Mouse (Mus musculus) Patski (cell line): ENCODE data around the gene Mapk8ip1. TPM values are rescaled to one million over a fixed set of nuclear protein-coding genes. Genes with fewer than 3 reads are reported as not detected.
A peak's percentile ranks its signal among the peaks of the same experiment; 100 is the strongest.

ENCODE experiments used
- ATAC-seq: fragments of 100-300 bp; one replicate; pipeline ENCODE4 v1.8.0; 2021
- CTCF ChIA-PET: fragments of 350-600 bp; sonication (Branson Sonifier 250); formaldehyde crosslinking; loops from one replicate; lab custom pipeline; 2022; ENCODE audit warnings: inconsistent platforms; lab: Charles Lee
- POLR2A ChIA-PET: fragments of 350-600 bp; sonication (Branson Sonifier 250); formaldehyde crosslinking; loops from one replicate; lab custom pipeline; 2022; ENCODE audit warnings: antibody characterized with exemption, inconsistent platforms; lab: Charles Lee
- DNase-seq: peaks from one replicate; pipeline ENCODE4 v3.0.0-alpha.2; 2011; ENCODE audit warnings: low read depth, low spot score
- H3K27me3 ChIP-seq: fragments of 371-371 bp; one replicate; pipeline ENCODE4 v1.5.1; 2021
- CTCF ChIP-seq: fragments of 100-300 bp; IDR thresholded peaks from one replicate; pipeline ENCODE4 v1.5.1; 2021
- in situ Hi-C: fragments of 300-500 bp; cut with MboI; formaldehyde crosslinking; loops from 3 replicates; pipeline ENCODE4 v1.11.1; 2018; ENCODE audit warnings: low pct_unique_long_range_greater_than_20kb, mixed read lengths
- polyA plus RNA-seq: library from polyadenylated mRNA; unstranded; gene quantifications from one replicate; pipeline ENCODE4 v1.2.3, GENCODE M21; 2021

Gene Mapk8ip1
- polyA plus RNA-seq, 1 experiment from 2014 or later = 48.1 TPM

DNA sequence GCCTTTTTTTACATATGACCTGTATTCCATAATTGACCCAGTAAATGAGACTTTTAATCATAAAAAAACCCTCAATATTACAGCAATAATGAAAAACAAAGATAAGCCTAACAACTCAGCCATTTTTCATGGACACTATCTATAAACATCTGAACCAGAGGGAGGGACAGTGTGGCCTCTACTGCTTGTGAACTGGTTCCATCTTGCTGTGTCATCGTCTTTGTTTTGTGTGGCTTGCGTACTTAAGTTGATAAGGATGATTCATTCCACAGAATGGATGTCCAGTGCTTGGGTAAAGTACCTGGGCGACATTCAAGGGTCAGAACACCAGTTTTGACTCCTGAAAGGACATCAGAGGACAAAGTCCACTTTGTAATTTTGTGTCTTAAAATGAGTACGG is 36.3 kb upstream of the Mapk8ip1 start:
- H3K27me3 ChIP-seq = peaks cover 7% of the 10 kb centered on the region
- TF ChIP-seq CTCF = no peak
- DNase-seq (no peak), ATAC-seq (no peak)
- ChIA-PET POLR2A (no interaction called here), CTCF (interaction anchor here (1.1 to 2.3 kb wide), 7 partner anchors 12 to 235 kb away, joined by 3 to 15 read pairs (median 3); no protein-coding TSS in a partner anchor)
- in situ Hi-C loops = loop anchor here (25.0 kb wide), 1 partner anchor 450 kb away; the partner anchor contains the start of gene Dgkz

DNA sequence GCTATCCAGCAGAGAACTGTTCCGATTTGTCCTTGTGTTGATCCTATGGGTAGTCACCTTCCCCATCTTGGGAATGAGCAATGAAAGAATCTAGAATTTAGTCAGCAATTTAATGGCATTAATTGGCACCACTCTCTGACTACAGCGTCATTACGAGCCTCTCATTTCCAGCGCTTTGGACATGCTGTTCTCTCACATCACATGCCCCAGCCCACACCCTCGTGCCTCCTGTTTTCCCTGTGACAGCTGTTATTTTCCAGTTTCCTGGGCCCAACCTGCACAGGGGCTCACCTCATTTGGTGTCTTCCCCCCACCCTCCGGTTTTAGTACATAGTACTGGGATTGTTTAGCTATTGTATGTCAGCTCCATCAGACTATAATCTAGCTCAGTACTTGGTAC is 34.0 kb upstream of the Mapk8ip1 start:
- no peak for TF ChIP-seq CTCF
- POLR2A ChIA-PET = no interaction called here
- no peak for DNase-seq
- ATAC-seq = no peak
- CTCF ChIA-PET = interaction anchor here (1.4 kb wide), 1 partner anchor 139 kb away, joined by 3 read pairs; no protein-coding TSS in a partner anchor
- H3K27me3 ChIP-seq = peaks cover 3% of the 10 kb centered on the region
- in situ Hi-C loops = loop anchor here (25.0 kb wide), 1 partner anchor 448 kb away; the partner anchor contains the start of gene Dgkz

DNA sequence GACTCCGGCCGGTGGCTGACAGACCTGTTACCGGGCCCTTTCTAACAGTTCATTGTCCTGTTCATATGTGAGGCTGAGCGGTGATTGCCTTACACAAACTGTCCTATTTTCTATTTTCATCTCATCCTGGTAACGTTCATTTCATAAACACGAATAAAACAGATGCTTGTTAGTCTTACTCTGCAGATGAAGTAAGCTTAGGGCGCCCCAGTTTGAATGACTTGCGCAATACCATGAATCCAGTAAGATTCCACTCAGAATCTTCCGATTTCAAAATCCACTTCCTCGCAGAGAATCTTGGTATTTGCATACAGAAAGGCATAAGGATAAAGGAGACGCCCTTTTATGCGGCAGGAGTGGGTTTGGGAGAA is 33.3 kb upstream of the Mapk8ip1 start:
- H3K27me3 ChIP-seq = peaks cover 2% of the 10 kb centered on the region
- ATAC-seq = no peak
- DNase-seq = no peak
- TF ChIP-seq CTCF = no peak
- POLR2A ChIA-PET = no interaction called here
- in situ Hi-C loops = loop anchor here (5.0 to 25.0 kb wide), 2 partner anchors 57 to 447 kb away; partner anchors contain the start of gene Dgkz
- CTCF ChIA-PET = no interaction called here

DNA sequence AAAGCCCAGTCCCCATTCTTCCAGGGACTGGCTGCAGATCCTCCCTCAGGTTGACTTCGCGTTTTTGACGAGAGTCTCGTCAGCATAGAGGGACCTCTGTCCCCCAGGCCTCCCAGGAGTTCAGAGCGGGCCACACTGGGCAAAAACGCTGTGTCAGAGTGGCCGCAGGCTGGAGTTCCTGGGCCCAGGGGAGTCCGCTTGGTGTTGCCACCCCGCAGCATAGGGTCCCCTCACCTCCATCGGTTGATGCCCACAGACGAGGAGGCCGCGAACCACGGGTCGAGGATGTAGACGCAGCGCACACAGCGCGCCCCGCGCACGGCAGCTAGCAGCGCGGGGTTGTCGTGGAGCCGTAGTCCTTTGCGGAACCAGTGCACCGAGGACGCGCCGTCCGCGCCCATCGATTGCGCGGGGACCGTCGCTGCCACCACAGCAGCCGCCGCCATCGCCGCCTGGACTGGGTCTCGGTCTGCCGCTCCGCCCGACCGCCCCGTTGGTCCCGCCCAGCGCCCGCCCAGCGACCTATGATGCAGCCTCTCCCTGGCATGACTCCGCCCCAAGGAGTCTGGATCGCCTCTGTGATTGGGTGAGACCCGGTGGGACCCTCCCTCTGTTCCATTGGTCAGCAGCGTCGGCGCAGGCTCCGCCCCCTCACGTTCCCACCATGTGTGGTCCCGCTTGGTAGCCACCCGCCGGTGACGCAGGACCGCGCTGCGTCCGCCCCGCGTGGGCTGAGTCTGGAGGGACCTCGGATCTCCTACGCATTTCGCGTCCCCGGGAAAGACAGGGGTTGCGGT is 32.7 kb upstream of the Mapk8ip1 start, which contains the start of gene Cry2:
Gene Cry2 (minus strand): TSS at position 466 of the 797 bp plus-strand sequence.
- DNase-seq (peak; percentile 83), ATAC-seq (peak; percentile 83)
- no peaks in the 10 kb centered on the region for H3K27me3 ChIP-seq
- ChIA-PET POLR2A (interaction anchor here (0.8 to 3.1 kb wide), 3 partner anchors 45 to 60 kb away, joined by 5 to 18 read pairs (median 6); partner anchors contain the start of genes Large2 and Pex16), CTCF (interaction anchor here (1.3 to 1.9 kb wide), 3 partner anchors 12 to 59 kb away, joined by 3 to 4 read pairs (median 3); partner anchors contain the start of gene Large2)
- in situ Hi-C loops = loop anchor here (5.0 to 25.0 kb wide), 2 partner anchors 56 to 446 kb away; partner anchors contain the start of gene Dgkz
- TF ChIP-seq CTCF = no peak

DNA sequence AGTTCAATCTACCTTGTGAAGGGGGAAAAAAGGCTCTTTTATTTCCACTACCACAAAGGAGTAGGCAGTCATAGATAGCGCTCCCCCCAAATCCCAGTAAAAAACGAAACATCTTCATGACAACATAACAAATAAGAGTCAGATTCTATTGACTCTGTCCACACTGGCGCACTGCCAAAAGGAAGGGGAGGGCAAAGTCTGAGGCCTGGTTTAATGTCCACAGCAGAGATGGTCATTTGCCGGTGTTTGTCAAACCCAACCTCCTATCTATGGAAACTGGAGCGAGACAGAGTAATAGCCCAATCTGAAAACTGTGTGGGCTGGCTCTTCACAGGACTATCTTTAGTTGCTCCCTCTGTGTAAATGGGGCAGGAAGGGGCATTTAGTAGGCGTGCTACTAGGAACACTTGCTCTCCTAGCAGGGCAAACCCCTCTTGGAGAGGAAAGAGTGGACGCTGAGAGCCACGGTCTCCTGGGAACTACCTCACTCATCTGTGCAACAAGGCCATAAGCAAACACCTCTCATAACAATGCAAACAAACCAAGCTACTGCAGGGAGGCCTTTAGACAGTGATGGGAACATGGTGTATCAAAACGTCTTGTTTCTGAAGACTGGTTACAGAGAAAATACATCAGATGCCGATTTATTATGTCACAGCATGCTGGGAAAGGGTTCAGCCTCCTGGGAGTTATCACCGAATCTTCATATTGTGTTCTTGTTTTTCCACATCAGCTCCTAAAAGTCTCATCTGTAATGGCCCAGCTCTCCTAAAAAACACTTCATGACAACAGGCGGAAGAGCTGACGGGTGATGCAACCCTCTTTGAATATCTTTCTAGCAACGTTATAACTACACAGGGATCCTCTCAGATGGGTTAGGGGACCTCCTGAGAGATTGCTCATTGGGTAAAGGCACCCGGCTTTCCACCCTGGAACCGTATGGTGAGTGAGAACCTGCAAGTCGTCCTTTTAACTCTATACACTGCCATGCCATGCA is 31.5 kb upstream of the Mapk8ip1 start:
- in situ Hi-C loops = loop anchor here (5.0 to 25.0 kb wide), 2 partner anchors 55 to 445 kb away; partner anchors contain the start of gene Dgkz
- no peaks in the 10 kb centered on the region for H3K27me3 ChIP-seq

DNA sequence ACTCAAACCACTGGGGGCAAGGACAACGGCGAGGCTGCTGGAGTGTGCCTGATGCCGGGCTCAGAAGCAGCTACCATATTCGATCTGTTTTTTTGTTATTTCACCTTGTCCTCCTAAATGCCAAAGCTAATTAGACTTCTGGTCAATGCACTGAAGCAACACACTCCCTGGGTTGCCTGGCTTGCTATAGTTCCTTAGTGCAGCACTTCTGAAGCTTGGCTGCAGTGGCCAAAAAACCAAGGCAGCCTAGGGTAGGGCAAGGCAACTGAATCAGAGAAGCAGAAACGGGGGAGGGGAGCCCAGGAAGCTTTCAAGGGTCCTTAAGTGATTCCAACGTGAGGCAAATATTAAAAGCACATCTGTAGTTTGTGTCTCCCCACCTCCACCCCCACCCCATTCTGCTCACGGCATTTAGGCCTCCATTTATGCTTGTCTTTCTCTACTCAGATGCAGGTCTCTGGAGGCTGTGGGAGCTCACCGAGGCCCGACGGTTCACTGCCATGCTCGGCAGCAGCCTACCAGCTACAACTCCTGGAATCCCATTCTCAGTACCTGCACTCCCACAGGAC is 30.6 kb upstream of the Mapk8ip1 start:
- ATAC-seq (no peak), DNase-seq (no peak)
- ChIA-PET POLR2A (interaction anchor here (1.7 to 3.1 kb wide), 2 partner anchors 10 to 43 kb away, joined by 6 to 18 read pairs; no protein-coding TSS in a partner anchor), CTCF (interaction anchor here (1.3 to 1.9 kb wide), 2 partner anchors 10 to 56 kb away, joined by 4 to 10 read pairs; partner anchors contain the start of gene Large2)
- TF ChIP-seq CTCF = no peak
- no peaks in the 10 kb centered on the region for H3K27me3 ChIP-seq
- in situ Hi-C loops = loop anchor here (5.0 to 25.0 kb wide), 2 partner anchors 54 to 444 kb away; partner anchors contain the start of gene Dgkz

More for the DNA sequence above, 31.5 kb upstream of the Mapk8ip1 start:
- ATAC-seq (no peak), DNase-seq (no peak)
- POLR2A ChIA-PET = interaction anchor here (0.8 to 3.1 kb wide), 4 partner anchors 11 to 58 kb away, joined by 5 to 18 read pairs (median 6); partner anchors contain the start of genes Large2 and Pex16
- no peak for TF ChIP-seq CTCF
- CTCF ChIA-PET = interaction anchor here (1.3 to 1.9 kb wide), 3 partner anchors 11 to 57 kb away, joined by 3 to 4 read pairs (median 3); partner anchors contain the start of gene Large2

DNA sequence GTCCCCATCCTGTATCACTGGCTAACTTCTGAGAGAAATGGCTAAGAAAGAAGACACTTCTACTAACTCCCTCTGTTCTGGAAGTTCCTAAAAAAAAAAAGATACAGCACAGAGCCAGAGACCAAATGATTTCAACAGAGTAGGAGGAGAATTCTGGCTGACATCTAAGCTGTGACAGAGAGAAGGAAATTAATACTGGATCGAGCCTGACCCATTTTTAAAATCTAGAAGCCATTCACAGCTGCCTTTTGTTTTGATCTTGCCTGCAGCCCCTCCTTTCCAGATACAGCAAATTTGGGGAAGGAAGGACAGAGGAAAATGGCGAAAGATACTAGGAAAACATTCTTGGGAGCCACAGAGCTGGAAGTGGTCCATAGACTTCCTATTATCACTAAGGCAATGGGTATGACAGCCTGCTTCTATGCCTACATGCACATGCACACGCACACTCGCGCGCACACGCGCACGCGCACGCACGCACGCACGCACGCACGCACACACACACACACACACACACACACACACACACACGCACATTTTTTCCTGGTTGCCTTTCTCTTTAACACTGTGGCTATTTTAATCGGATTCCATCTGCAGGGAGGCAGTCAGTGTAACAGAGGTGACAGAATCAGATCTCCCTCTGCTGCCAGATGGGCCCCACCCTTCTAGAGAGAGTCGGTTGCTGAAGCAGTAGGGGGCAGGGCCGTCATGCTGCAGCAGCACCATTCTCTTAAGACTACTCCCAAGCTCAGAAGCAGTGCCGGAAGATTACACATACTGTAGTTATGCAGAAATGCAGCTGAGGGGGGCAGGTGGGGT is 29.9 kb upstream of the Mapk8ip1 start:
- ATAC-seq = peak; percentile 60
- no peak for TF ChIP-seq CTCF
- ChIA-PET CTCF (interaction anchor here (1.3 to 1.9 kb wide), 2 partner anchors 9 to 12 kb away, joined by 7 to 10 read pairs; no protein-coding TSS in a partner anchor), POLR2A (interaction anchor here (1.7 to 3.1 kb wide), 2 partner anchors 9 to 42 kb away, joined by 6 to 18 read pairs; no protein-coding TSS in a partner anchor)
- no peak for DNase-seq
- in situ Hi-C loops = loop anchor here (5.0 to 25.0 kb wide), 2 partner anchors 54 to 444 kb away; partner anchors contain the start of gene Dgkz
- H3K27me3 ChIP-seq = no peaks in the 10 kb centered on the region

DNA sequence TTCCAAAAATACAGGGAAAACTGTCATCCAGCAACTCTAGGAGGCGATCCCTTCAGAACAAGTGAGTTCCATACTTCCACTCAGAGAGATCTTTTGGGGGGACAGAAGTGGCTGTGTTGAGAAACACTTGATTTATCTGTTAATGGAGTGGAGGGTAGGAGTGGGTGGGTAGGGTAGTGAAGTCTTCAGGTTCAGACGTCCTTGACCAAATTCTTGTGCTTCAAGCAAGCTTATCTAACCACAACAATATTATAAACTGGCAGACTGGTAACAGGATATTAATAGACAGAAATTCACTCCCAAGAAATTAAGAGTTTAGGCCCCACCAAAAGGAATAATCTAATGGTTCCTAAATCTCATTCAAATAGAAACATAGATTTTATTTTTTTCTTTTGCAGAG is 29.0 kb upstream of the Mapk8ip1 start:
- DNase-seq (no peak), ATAC-seq (no peak)
- H3K27me3 ChIP-seq = no peaks in the 10 kb centered on the region
- no peak for TF ChIP-seq CTCF
- in situ Hi-C loops = loop anchor here (5.0 to 25.0 kb wide), 2 partner anchors 53 to 443 kb away; partner anchors contain the start of gene Dgkz
- ChIA-PET CTCF (interaction anchor here (1.9 kb wide), 1 partner anchor 11 kb away, joined by 7 read pairs; no protein-coding TSS in a partner anchor), POLR2A (no interaction called here)
